In genomic region chr2:131952961-131953538, GRCm38 (mm10) we compare ENCODE assay signal across 7 mouse cellular contexts. TPM values are rescaled to one million over a fixed set of nuclear protein-coding genes. Genes with fewer than 3 reads are reported as not detected.
A peak's percentile ranks its signal among the peaks of the same experiment; 100 is the strongest.
DNase-seq lines count a peak whose midpoint lies in the region; ATAC-seq and TF ChIP-seq lines count a peak whose summit lies in the region.

No protein-coding gene starts in this region.

- H3K27me3 ChIP-seq in heart, postnatal 0 days (ENCODE audit: control insufficient read depth, insufficient read depth, low read length) = no peaks in the 10 kb centered on the region
- peaks cover 16% of the 10 kb centered on the region for H3K27me3 ChIP-seq in midbrain, embryonic 16.5 days (ENCODE audit: control insufficient read depth, insufficient read depth, low read depth, low read length)

- DNase-seq in adrenal gland, postnatal 10 days = peak; percentile 50
- peak; percentile 47 to 56 for DNase-seq in adrenal gland, postnatal 36 days
- DNase-seq in heart, postnatal 0 days (ENCODE audit: low spot score) = no peak
- DNase-seq in kidney, postnatal 4 days = peak; percentile 26 to 47
- no peak for DNase-seq in spleen, postnatal 36 days (ENCODE audit: low spot score in 2 of 2)
- DNase-seq in left cerebral cortex, adult 18-20 months (ENCODE audit: low spot score in 2 of 2) = no peak

- peak overlapping the region; percentile 56 for H3K4me2 ChIP-seq in heart, postnatal 0 days (ENCODE audit: low read depth, low read length)
- H3K4me2 ChIP-seq in midbrain, embryonic 16.5 days (ENCODE audit: low read length) = peak overlapping the region; percentile 45

- no peaks in the 10 kb centered on the region for H3K36me3 ChIP-seq in heart, postnatal 0 days (replicated peaks; ENCODE audit: control insufficient read depth, insufficient read depth, low read length)
- no peaks in the 10 kb centered on the region for H3K36me3 ChIP-seq in midbrain, embryonic 16.5 days (ENCODE audit: control insufficient read depth, insufficient read depth, low read length)

- no peak for ATAC-seq in heart, postnatal 0 days (ENCODE audit: insufficient read depth, low read depth)
- ATAC-seq in midbrain, embryonic 16.5 days = no peak; the same call in 1 of the 2 replicates

- no peaks in the 10 kb centered on the region for H3K9me3 ChIP-seq in heart, postnatal 0 days (replicated peaks; ENCODE audit: control insufficient read depth, low read length)
- no peaks in the 10 kb centered on the region for H3K9me3 ChIP-seq in midbrain, embryonic 16.5 days (replicated peaks; ENCODE audit: control insufficient read depth, low read length, poor library complexity, severe bottlenecking)

- peak overlapping the region; percentile 27 for H3K4me3 ChIP-seq in heart, postnatal 0 days (ENCODE audit: low read depth, low read length)
- peak overlapping the region; percentile 26 for H3K4me3 ChIP-seq in midbrain, embryonic 16.5 days (ENCODE audit: low read depth, low read length)

- WGBS in heart, postnatal 0 days = 17% methylated on average over 29 of the region's 29 CpGs
- WGBS in midbrain, embryonic 16.5 days = 18% methylated on average over 29 of the region's 29 CpGs

- peaks cover 28% of the 10 kb centered on the region for H3K4me1 ChIP-seq in heart, postnatal 0 days (ENCODE audit: control insufficient read depth, insufficient read depth)
- peaks cover 4% of the 10 kb centered on the region; the same call in 1 of the 2 replicates for H3K4me1 ChIP-seq in midbrain, embryonic 16.5 days (ENCODE audit: control insufficient read depth, insufficient read depth, low read length)

- TF ChIP-seq CTCF in heart, postnatal 0 days (IDR thresholded peaks at IDR 0.05; ENCODE audit: low read depth) = no peak

- H3K9ac ChIP-seq in heart, postnatal 0 days (replicated peaks; ENCODE audit: low read depth, low read length) = no peak overlapping the region
- H3K9ac ChIP-seq in midbrain, embryonic 16.5 days (ENCODE audit: low read depth, low read length) = no peak overlapping the region; the same call in 1 of the 2 replicates

- no peak overlapping the region for H3K27ac ChIP-seq in heart, postnatal 0 days (ENCODE audit: low read depth)
- no peak overlapping the region for H3K27ac ChIP-seq in midbrain, embryonic 16.5 days (ENCODE audit: low read length)

- TF ChIP-seq EP300 in heart, postnatal 0 days (IDR thresholded peaks at IDR 0.05; ENCODE audit: low read depth) = no peak

RNA-seq across cellular contexts. Expression of gene Prnd, which starts 2.4 kb away (rescaled TPM):
- total RNA-seq in adrenal gland, postnatal 10 days (2021) = 10 to 100 TPM in 1 of 2 experiments, 1 to 10 TPM in 1; 6.3 to 15.8 TPM
- total RNA-seq in adrenal gland, postnatal 36 days (2021) = under 1 TPM; 0.20 to 0.70 TPM
- 8.1 and 9.5 TPM in 2 replicates for total RNA-seq in heart, postnatal 0 days (2014; rRNA removed; ENCODE audit: low replicate concordance)
- polyA plus RNA-seq in heart, postnatal 0 days (2015; fragmentation: Nextera tagmentation; extraction: Ambion mirVana) = 16.6 and 18.6 TPM in 2 replicates
- polyA plus RNA-seq in midbrain, embryonic 16.5 days (2015; fragmentation: Nextera tagmentation; extraction: Ambion mirVana) = 8.0 and 10.7 TPM in 2 replicates
- total RNA-seq in left cerebral cortex, adult 18-20 months (2021) = not detected

RNA-seq across cellular contexts. Expression of gene Prn, which starts 43.3 kb away (rescaled TPM):
- total RNA-seq in adrenal gland, postnatal 10 days (2021) = not detected
- under 1 TPM in 1 of 2 experiments, not detected in 1; 0.13 TPM for total RNA-seq in adrenal gland, postnatal 36 days (2021)
- not detected in 2 replicates for total RNA-seq in heart, postnatal 0 days (2014; rRNA removed; ENCODE audit: low replicate concordance)
- not detected in 2 replicates for polyA plus RNA-seq in heart, postnatal 0 days (2015; fragmentation: Nextera tagmentation; extraction: Ambion mirVana)
- polyA plus RNA-seq in midbrain, embryonic 16.5 days (2015; fragmentation: Nextera tagmentation; extraction: Ambion mirVana) = not detected in 2 replicates
- total RNA-seq in left cerebral cortex, adult 18-20 months (2021) = not detected

RNA-seq across cellular contexts. Expression of gene Prnp, which starts 43.3 kb away (rescaled TPM):
- total RNA-seq in adrenal gland, postnatal 10 days (2021) = 10 to 100 TPM; 75.0 to 75.3 TPM
- 100 to 1,000 TPM in 1 of 2 experiments, 10 to 100 TPM in 1; 90.8 to 126 TPM for total RNA-seq in adrenal gland, postnatal 36 days (2021)
- 139 and 157 TPM in 2 replicates for total RNA-seq in heart, postnatal 0 days (2014; rRNA removed; ENCODE audit: low replicate concordance)
- polyA plus RNA-seq in heart, postnatal 0 days (2015; fragmentation: Nextera tagmentation; extraction: Ambion mirVana) = 90.6 and 91.7 TPM in 2 replicates
- polyA plus RNA-seq in midbrain, embryonic 16.5 days (2015; fragmentation: Nextera tagmentation; extraction: Ambion mirVana) = 177 and 194 TPM in 2 replicates
- total RNA-seq in left cerebral cortex, adult 18-20 months (2021) = 100 to 1,000 TPM; 867 to 903 TPM

Comparison
In these comparisons a context has a peak if more than half of its experiments do, and no peak if none do; other contexts are left out.
1. DNase-seq: peak in adrenal gland, postnatal 10 days (single experiment), adrenal gland, postnatal 36 days (2 of 2) and kidney, postnatal 4 days (2 of 2); none in heart, postnatal 0 days (single experiment), spleen, postnatal 36 days (0 of 2) and left cerebral cortex, adult 18-20 months (0 of 2).